Mouse (Mus musculus) forebrain, embryonic 16.5 days (tissue): ENCODE results near the gene Stra6. TPM values are rescaled to one million over a fixed set of nuclear protein-coding genes. Genes with fewer than 3 reads are reported as not detected.

ENCODE experiments used
- ATAC-seq: fragments of 200-750 bp; cut with Nextera tagmentation; 2 replicates; pipeline ENCODE4 v1.8.0; 2017; ENCODE audit warnings: mild to moderate bottlenecking, moderate library complexity
- H3K27ac ChIP-seq: fragments of 300-500 bp; sonication (generic); 2 replicates; pipeline ENCODE4 v1.5.1; 2014; ENCODE audit warnings: low read length, control low read depth
- H3K27me3 ChIP-seq: fragments of 300-500 bp; sonication (generic); replicated peaks from 2 replicates; pipeline ENCODE4 v1.6.1; 2014; ENCODE audit warnings: low read length; ENCODE audit not compliant: control insufficient read depth, insufficient read depth
- H3K36me3 ChIP-seq: fragments of 300-500 bp; sonication (generic); 2 replicates; pipeline ENCODE4 v1.6.1; 2014; ENCODE audit not compliant: control insufficient read depth, insufficient read depth
- H3K4me1 ChIP-seq: fragments of 300-500 bp; sonication (generic); replicated peaks from 2 replicates; pipeline ENCODE4 v1.6.1; 2014; ENCODE audit warnings: low read length; ENCODE audit not compliant: control insufficient read depth, insufficient read depth
- H3K4me2 ChIP-seq: fragments of 300-500 bp; sonication (generic); 2 replicates; pipeline ENCODE4 v1.6.1; 2014; ENCODE audit warnings: mild to moderate bottlenecking, low read length, control low read depth
- H3K4me3 ChIP-seq: fragments of 300-500 bp; sonication (generic); replicated peaks from 2 replicates; pipeline ENCODE4 v1.5.1; 2014; ENCODE audit warnings: mild to moderate bottlenecking, low read length, control low read depth
- H3K9ac ChIP-seq: fragments of 300-500 bp; sonication (generic); replicated peaks from 2 replicates; pipeline ENCODE4 v1.6.1; 2014; ENCODE audit warnings: low read depth, low read length, control low read depth
- H3K9me3 ChIP-seq: fragments of 300-500 bp; sonication (generic); 2 replicates; pipeline ENCODE4 v1.6.1; 2016; ENCODE audit warnings: low read length; ENCODE audit not compliant: control insufficient read depth
- WGBS: fragments of 180-500 bp; shearing (Covaris S2); extraction: QIAGEN DNeasy Blood & Tissue Kit; methylation state at CpG from one replicate; pipeline ENCODE4 v1.1.7; 2014; 5-methylcytosine and 5-hydroxymethylcytosine counted together
- polyA plus RNA-seq: library from polyadenylated mRNA; unstranded; fragments of >200 nt; fragmentation: Nextera tagmentation; extraction: Ambion mirVana; gene quantifications from 2 replicates; pipeline ENCODE4 v1.2.1, GENCODE M21; 2015

Gene Stra6
- 9.2 and 11.7 TPM in 2 replicates for polyA plus RNA-seq

DNA sequence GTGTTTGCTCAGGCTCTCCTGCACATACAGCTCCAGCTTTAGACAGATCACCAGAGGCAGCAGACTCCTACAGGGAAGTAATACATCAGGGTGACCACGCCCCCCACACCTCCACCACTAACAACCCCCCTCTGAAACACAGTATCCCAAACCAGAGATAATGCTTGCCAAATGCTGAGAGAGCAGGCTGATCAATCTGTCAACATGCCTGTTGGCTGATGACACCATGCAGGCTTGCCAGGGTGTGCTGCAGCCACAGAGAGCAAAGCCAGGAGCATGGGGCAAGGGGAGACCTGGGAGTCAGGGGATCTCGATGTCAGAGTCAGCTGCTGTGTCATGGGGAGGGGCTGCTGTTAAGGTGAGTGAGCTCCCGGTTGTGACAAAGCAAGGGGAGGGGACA is at the start of gene Stra6:
TSS of gene Stra6 (plus strand) at position 258 of the 400 bp plus-strand sequence.
- Histone ChIP-seq H3K36me3 (no peaks in the 10 kb centered on the region), H3K4me2 (no peak within 1 kb of the TSS), H3K9me3 (no peaks in the 10 kb centered on the region), H3K9ac (no peak within 1 kb of the TSS), H3K4me1 (peaks cover 73% of the 10 kb centered on the region), H3K4me3 (no peak within 1 kb of the TSS), H3K27ac (peak within 1 kb of the TSS; percentile 88), H3K27me3 (no peaks in the 10 kb centered on the region)
- 29% methylated on average over 3 of the region's 3 CpGs for WGBS
- no peak for ATAC-seq

DNA sequence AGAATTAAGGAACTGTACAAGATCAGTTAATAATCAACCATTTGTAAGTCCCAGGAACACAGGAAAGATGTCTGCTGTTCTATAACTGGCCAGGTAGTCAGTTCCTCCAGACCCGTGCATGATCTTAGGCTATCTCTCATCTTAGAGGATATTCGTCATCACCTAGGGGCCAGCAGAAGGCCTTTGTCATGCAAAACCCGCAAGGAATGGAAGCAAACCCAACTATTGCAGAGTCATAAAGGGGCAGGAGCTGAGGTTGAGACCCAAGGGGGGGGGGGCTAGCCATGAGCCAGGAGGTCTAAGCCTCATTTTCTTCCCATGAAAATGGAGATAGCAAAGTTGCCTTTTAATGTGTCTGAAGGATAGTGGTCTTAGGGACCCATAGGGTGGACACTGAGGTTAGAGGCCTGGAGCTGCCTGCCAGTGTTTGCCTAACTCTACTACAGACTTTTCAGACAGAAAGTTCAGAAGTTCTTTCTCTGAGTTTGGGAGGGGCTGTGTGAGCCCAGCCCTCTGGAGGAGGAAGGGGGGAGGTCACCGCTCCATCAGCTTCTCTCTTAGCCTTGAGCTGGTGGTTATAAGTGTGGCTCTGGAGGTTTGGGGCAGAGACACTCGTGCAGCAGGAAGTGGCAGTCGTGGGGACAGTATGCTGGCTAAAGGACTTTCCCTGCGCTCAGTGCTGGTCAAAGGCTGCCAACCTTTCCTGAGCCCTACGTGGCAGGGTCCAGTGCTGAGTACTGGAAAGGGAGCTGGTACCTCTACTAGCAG is 49.0 kb upstream of the Stra6 start:
- H3K27me3 ChIP-seq, result no peaks in the 10 kb centered on the region
- peaks cover under 1% of the 10 kb centered on the region for H3K4me1 ChIP-seq
- 70% methylated on average over 8 of the region's 8 CpGs for WGBS
- H3K27ac ChIP-seq, result no peak overlapping the region
- H3K9ac ChIP-seq, result no peak overlapping the region
- H3K4me3 ChIP-seq, result no peak overlapping the region
- no peak for ATAC-seq
- H3K4me2 ChIP-seq, result no peak overlapping the region
- H3K9me3 ChIP-seq, result no peaks in the 10 kb centered on the region
- H3K36me3 ChIP-seq, result no peaks in the 10 kb centered on the region

DNA sequence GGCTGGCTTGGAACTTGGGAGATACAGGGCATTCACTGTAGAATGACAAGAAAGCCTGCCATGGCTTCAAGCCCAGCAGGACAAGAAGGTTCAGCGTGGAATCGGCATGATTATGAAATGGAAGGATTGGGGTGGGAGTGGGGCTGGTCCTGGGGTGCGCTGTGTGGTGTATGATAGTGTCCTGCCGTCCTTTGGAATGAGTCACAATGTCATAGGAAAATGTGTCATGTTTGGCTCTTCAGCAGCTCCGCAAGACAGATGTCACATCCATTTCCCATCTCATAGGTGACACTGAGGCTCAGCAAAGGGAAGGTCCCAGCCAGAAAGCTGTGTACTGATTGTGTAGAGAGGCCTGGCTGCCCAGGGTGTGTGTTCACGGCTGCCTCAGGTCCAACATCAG is 47.7 kb upstream of the Stra6 start:
- Histone ChIP-seq H3K4me3 (no peak overlapping the region), H3K9ac (no peak overlapping the region), H3K4me1 (no peaks in the 10 kb centered on the region; the same call in 1 of the 2 replicates), H3K27ac (no peak overlapping the region), H3K27me3 (no peaks in the 10 kb centered on the region), H3K4me2 (no peak overlapping the region), H3K36me3 (no peaks in the 10 kb centered on the region), H3K9me3 (no peaks in the 10 kb centered on the region)
- 81% methylated on average over 6 of the region's 6 CpGs for WGBS
- no peak for ATAC-seq

DNA sequence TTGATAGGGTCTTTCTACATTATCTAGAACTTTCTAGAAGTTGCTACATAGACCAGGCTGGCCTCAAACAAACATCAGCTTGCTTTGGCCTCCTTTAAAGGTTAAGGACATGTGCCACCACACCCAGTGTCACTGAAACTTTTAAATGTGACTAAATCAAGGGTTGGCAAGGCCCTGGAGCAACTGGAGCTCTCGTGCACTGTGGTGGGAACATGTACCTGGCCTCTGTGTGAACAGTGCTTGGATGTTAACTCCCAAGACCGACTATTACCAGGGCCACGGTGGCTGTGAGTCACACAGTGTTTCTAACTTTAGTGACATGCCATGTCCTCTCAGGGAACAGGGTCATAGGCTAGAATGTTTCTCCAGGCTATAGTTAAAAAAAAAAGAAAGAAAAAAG is 46.6 kb upstream of the Stra6 start:
- 83% methylated on average over 3 of the region's 3 CpGs for WGBS
- Histone ChIP-seq H3K4me3 (no peak overlapping the region), H3K9me3 (no peaks in the 10 kb centered on the region), H3K4me2 (no peak overlapping the region), H3K9ac (no peak overlapping the region), H3K27ac (no peak overlapping the region), H3K4me1 (no peaks in the 10 kb centered on the region; the same call in 1 of the 2 replicates), H3K36me3 (no peaks in the 10 kb centered on the region), H3K27me3 (no peaks in the 10 kb centered on the region)
- ATAC-seq, result no peak

DNA sequence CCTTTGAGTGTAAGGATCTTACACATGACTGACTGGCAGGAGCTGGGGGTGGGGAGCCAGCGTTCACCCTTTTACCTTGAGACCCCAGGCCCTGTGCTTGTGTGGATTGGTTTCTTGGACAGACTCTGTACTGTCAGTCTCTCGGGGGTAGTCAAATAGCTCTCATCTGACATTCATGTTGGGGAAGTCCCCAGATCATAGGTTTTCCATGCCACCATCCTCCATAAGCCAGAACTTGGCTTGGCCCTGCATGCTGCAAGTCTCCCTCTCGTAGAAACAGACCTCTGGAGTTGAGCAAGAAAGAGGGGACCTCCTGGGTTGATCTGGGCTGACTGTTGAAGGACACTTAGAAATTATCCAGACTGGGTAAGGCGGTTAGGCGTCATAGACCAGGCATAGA is 45.2 kb upstream of the Stra6 start:
- 93% methylated on average over 5 of the region's 5 CpGs for WGBS
- Histone ChIP-seq H3K4me1 (no peaks in the 10 kb centered on the region; the same call in 1 of the 2 replicates), H3K9ac (no peak overlapping the region), H3K27ac (no peak overlapping the region), H3K4me3 (no peak overlapping the region), H3K9me3 (no peaks in the 10 kb centered on the region), H3K36me3 (no peaks in the 10 kb centered on the region), H3K27me3 (no peaks in the 10 kb centered on the region), H3K4me2 (no peak overlapping the region)
- ATAC-seq, result no peak

DNA sequence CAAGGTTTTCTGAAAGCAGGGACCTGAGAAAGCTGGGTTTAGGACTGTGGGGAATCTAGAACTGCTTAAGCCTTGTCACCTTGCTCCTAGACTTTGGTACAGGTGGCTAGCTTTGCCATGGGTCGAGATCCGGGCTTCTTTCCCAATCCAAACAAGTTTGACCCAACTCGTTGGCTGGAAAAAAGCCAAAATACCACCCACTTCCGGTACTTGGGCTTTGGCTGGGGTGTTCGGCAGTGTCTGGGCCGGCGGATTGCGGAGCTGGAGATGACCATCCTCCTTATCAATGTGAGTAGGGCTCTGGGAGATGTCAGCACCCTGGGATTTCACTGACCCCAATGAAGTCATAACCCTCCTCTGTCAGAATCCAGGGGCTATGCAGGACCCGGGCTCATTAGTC is 37.6 kb upstream of the Stra6 start:
- 88% methylated on average over 9 of the region's 9 CpGs for WGBS
- Histone ChIP-seq H3K27me3 (no peaks in the 10 kb centered on the region), H3K9me3 (no peaks in the 10 kb centered on the region), H3K27ac (no peak overlapping the region), H3K4me2 (no peak overlapping the region), H3K4me1 (no peaks in the 10 kb centered on the region; the same call in 1 of the 2 replicates), H3K4me3 (no peak overlapping the region), H3K9ac (no peak overlapping the region), H3K36me3 (no peaks in the 10 kb centered on the region)
- ATAC-seq, result no peak

DNA sequence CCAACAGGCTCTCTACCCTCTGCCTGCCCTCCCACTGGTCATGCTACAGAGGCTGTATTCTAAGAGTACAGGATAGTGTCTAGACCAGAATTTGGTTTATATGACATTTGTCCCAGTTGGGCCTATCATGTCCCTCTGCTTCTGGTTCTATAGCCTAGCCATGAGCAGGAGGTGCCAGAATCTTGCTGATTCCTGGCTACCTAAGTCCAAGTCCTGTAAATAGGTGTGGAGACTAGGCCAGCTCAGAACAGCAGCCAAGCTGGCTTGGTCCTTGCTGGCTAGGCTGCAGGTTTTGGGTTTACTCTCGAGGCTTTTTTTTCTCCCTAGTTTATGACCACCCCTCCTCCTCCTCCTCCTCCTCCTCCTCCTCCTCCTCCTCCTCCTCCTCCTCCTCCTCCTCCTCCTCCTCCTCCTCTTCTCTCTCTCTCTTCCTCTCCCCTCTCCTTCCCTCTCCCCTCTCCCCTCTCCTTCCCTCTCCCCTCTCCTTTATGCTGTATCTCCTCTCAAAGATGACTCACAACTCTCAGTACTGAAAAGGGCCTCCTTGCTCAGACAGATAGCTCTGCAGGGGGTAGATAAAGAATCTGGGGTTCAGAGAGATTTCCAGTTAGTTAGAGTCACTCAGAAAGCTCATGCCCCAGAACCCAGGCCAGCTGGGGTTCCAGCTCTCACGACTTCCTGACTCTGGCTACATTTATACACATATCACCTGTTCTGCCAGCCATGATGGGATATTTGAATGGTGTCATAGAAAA is 36.0 kb upstream of the Stra6 start:
- no peak overlapping the region for H3K4me2 ChIP-seq
- 71% methylated on average over 2 of the region's 2 CpGs for WGBS
- H3K4me3 ChIP-seq, result no peak overlapping the region
- H3K9me3 ChIP-seq, result no peaks in the 10 kb centered on the region
- no peak overlapping the region for H3K9ac ChIP-seq
- H3K36me3 ChIP-seq, result no peaks in the 10 kb centered on the region
- H3K4me1 ChIP-seq, result no peaks in the 10 kb centered on the region; the same call in 1 of the 2 replicates
- no peaks in the 10 kb centered on the region for H3K27me3 ChIP-seq
- no peak for ATAC-seq
- H3K27ac ChIP-seq, result no peak overlapping the region

DNA sequence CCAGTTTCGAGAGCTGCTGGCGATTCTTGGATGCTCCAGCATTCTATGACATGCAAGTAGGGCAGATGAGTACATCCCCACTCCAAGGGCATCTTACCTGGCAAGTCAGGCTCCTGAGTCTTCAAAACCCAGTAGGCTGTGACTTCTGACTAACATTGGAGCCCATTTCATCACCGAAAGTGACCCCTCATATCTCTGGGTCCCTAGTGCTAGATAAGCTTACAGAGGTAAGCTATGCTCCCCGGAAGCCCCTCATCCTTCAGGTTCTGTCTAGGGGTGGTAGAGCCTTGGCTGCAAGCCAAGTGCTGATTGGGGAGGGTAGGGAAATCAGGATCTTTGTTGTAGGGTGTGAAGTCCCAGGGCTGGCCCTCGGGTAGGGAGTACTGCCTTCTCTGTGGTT is 34.7 kb upstream of the Stra6 start:
- Histone ChIP-seq H3K36me3 (no peaks in the 10 kb centered on the region), H3K4me3 (no peak overlapping the region), H3K4me1 (no peaks in the 10 kb centered on the region; the same call in 1 of the 2 replicates), H3K9me3 (no peaks in the 10 kb centered on the region), H3K4me2 (no peak overlapping the region), H3K9ac (no peak overlapping the region), H3K27ac (no peak overlapping the region), H3K27me3 (no peaks in the 10 kb centered on the region)
- WGBS, result 67% methylated on average over 5 of the region's 5 CpGs
- ATAC-seq, result no peak

DNA sequence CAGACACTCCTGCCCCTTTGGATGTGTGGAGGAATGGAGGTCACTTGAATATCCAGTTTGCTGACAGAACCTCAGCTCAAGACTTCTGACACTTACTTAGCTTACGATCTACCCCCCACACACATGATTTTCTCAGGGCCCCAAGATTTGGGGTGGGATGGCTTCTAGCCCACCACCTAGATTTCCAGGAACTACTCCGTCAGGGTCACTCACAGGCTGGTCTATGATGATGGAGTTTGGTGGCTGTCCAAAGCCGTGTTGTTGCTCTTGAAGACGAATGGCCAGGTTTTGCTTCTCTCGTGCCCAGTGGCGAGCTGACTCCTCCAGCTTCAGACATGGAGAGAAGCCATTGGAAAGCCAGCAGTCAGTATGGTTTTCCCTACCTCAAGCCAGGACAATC is 34.0 kb upstream of the Stra6 start:
- no peak for ATAC-seq
- H3K9me3 ChIP-seq, result no peaks in the 10 kb centered on the region
- WGBS, result 90% methylated on average over 6 of the region's 6 CpGs
- no peaks in the 10 kb centered on the region for H3K36me3 ChIP-seq
- no peaks in the 10 kb centered on the region for H3K27me3 ChIP-seq
- no peak overlapping the region for H3K4me3 ChIP-seq
- H3K27ac ChIP-seq, result no peak overlapping the region
- no peak overlapping the region for H3K4me2 ChIP-seq
- H3K9ac ChIP-seq, result no peak overlapping the region
- no peaks in the 10 kb centered on the region; the same call in 1 of the 2 replicates for H3K4me1 ChIP-seq
